Mouse (Mus musculus): ENCODE results near the gene Prx.

DNA sequence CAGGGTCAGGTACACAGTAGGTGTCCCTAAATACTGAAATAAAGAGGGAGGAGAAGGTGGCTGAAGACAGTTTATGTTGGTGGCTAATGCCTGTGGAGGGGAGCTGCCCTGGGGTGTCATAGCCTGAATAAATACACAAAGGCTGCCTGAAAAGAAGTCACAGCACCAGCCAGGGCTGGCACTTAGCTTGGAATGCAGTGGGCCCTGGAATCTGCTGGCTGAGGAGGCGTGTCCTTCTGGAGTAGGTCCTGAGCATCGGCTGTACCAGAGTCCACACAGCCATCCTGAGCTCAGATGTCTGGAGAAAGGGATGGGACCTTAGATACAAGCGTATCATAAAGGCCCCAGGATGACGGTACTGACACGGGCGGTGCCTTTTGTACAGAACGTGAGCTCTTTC is 7.3 kb upstream of the Prx start:
- TF ChIP-seq CTCF (IDR thresholded peaks at IDR 0.05; ENCODE audit: borderline replicate concordance, control insufficient read depth, extremely low read depth, insufficient read depth, low read length, poor library complexity) (no peak), POLR2A (IDR thresholded peaks at IDR 0.05; ENCODE audit: control insufficient read depth, extremely low read depth, insufficient read depth, low read length, poor library complexity) (no peak)

Data from thymus, adult 2 months (tissue).